ENCODE assay signal across 8 mouse cellular contexts in genomic region chr12:76710351-76711100, GRCm38 (mm10). TPM values are rescaled to one million over a fixed set of nuclear protein-coding genes. Genes with fewer than 3 reads are reported as not detected.
DNase-seq lines count a peak whose midpoint lies in the region; ATAC-seq and TF ChIP-seq lines count a peak whose summit lies in the region.

Sptb (minus strand) TSS chr12:76710547.

- DNase-seq in brain, embryonic 14.5 days (ENCODE audit: low read depth): peak; percentile 81
- no peak for DNase-seq in liver, adult 2 months (ENCODE audit: extremely low read depth, low read depth, low spot score)
- DNase-seq in spleen, postnatal 36 days (ENCODE audit: low spot score in 2 of 2): peak; percentile 5 to 15

- peak within 1 kb of the TSS; percentile 93 for H3K4me3 ChIP-seq in E14TG2a.4 (replicated peaks; ENCODE audit: low read length)
- H3K4me3 ChIP-seq in heart, embryonic 11.5 days (ENCODE audit: low read depth, low read length): peak within 1 kb of the TSS; percentile 69
- peak within 1 kb of the TSS; percentile 67 for H3K4me3 ChIP-seq in kidney, embryonic 14.5 days (ENCODE audit: low read length)
- peak within 1 kb of the TSS; percentile 97 for H3K4me3 ChIP-seq in liver, adult 2 months (ENCODE audit: insufficient read depth, low read depth, low read length)
- H3K4me3 ChIP-seq in midbrain, embryonic 16.5 days (ENCODE audit: low read depth, low read length): peak within 1 kb of the TSS; percentile 83

- H3K27ac ChIP-seq in heart, embryonic 11.5 days (ENCODE audit: low read depth, low read length): peak within 1 kb of the TSS; percentile 84
- H3K27ac ChIP-seq in kidney, embryonic 14.5 days (ENCODE audit: low read depth, low read length): no peak within 1 kb of the TSS
- no peak within 1 kb of the TSS for H3K27ac ChIP-seq in liver, adult 2 months (replicated peaks; ENCODE audit: insufficient read depth, low read depth, low read length)
- peak within 1 kb of the TSS; percentile 59; the same call in 1 of the 2 replicates for H3K27ac ChIP-seq in midbrain, embryonic 16.5 days (ENCODE audit: low read length)

- H3K36me3 ChIP-seq in E14TG2a.4 (ENCODE audit: insufficient read depth, low read length): no peaks in the 10 kb centered on the region
- H3K36me3 ChIP-seq in heart, embryonic 11.5 days (ENCODE audit: control insufficient read depth, insufficient read depth, low read length): no peaks in the 10 kb centered on the region
- H3K36me3 ChIP-seq in kidney, embryonic 14.5 days (ENCODE audit: control insufficient read depth, insufficient read depth, low read length): no peaks in the 10 kb centered on the region
- no peaks in the 10 kb centered on the region for H3K36me3 ChIP-seq in liver, adult 2 months (ENCODE audit: control insufficient read depth, insufficient read depth, low read length)
- H3K36me3 ChIP-seq in midbrain, embryonic 16.5 days (ENCODE audit: control insufficient read depth, insufficient read depth, low read length): no peaks in the 10 kb centered on the region

- peak within 1 kb of the TSS; percentile 82 for H3K4me2 ChIP-seq in heart, embryonic 11.5 days
- H3K4me2 ChIP-seq in kidney, embryonic 14.5 days (replicated peaks; ENCODE audit: low read depth, low read length): peak within 1 kb of the TSS; percentile 100
- H3K4me2 ChIP-seq in midbrain, embryonic 16.5 days (ENCODE audit: low read length): peak within 1 kb of the TSS; percentile 99

- H3K4me1 ChIP-seq in E14TG2a.4 (replicated peaks; ENCODE audit: low read depth, low read length): peaks cover 15% of the 10 kb centered on the region
- H3K4me1 ChIP-seq in heart, embryonic 11.5 days (ENCODE audit: control insufficient read depth, insufficient read depth, low read length): peaks cover 7% of the 10 kb centered on the region; the same call in 1 of the 2 replicates
- peaks cover 8% of the 10 kb centered on the region for H3K4me1 ChIP-seq in kidney, embryonic 14.5 days (ENCODE audit: control insufficient read depth, insufficient read depth, low read length)
- H3K4me1 ChIP-seq in liver, adult 2 months (ENCODE audit: control insufficient read depth, insufficient read depth, low read length): peaks cover 3% of the 10 kb centered on the region; the same call in 1 of the 2 replicates
- peaks cover 19% of the 10 kb centered on the region for H3K4me1 ChIP-seq in midbrain, embryonic 16.5 days (ENCODE audit: control insufficient read depth, insufficient read depth, low read length)

- no peak for TF ChIP-seq POLR2A in brain, embryonic 14.5 days (IDR thresholded peaks at IDR 0.05; ENCODE audit: borderline replicate concordance, extremely low read depth, insufficient read depth, insufficient read length, poor library complexity, severe bottlenecking)
- TF ChIP-seq POLR2A in liver, adult 2 months (IDR thresholded peaks at IDR 0.05; ENCODE audit: extremely low read depth, insufficient read depth, low read length): no peak

- ATAC-seq in erythroblast, adult 5-6 weeks (replicated peaks; ENCODE audit: low FRiP score, poor library complexity, severe bottlenecking): peak; percentile 43
- ATAC-seq in heart, embryonic 11.5 days (replicated peaks; ENCODE audit: insufficient number of reproducible peaks, low FRiP score, low TSS enrichment): peak; percentile 71
- peak; percentile 83 for ATAC-seq in kidney, embryonic 14.5 days (ENCODE audit: low FRiP score, low TSS enrichment)
- ATAC-seq in midbrain, embryonic 16.5 days: peak; percentile 85

- H3K9ac ChIP-seq in heart, embryonic 11.5 days (ENCODE audit: low read depth, low read length): peak within 1 kb of the TSS; percentile 83
- peak within 1 kb of the TSS; percentile 61 for H3K9ac ChIP-seq in kidney, embryonic 14.5 days (ENCODE audit: low read depth, low read length)
- peak within 1 kb of the TSS; percentile 79 for H3K9ac ChIP-seq in liver, adult 2 months (ENCODE audit: low read depth, low read length)
- peak within 1 kb of the TSS; percentile 86 for H3K9ac ChIP-seq in midbrain, embryonic 16.5 days (ENCODE audit: low read depth, low read length)

- no peaks in the 10 kb centered on the region for H3K9me3 ChIP-seq in E14TG2a.4 (ENCODE audit: low read length)
- H3K9me3 ChIP-seq in heart, embryonic 11.5 days (replicated peaks; ENCODE audit: control insufficient read depth, low read length): no peaks in the 10 kb centered on the region
- H3K9me3 ChIP-seq in kidney, embryonic 14.5 days (ENCODE audit: control insufficient read depth, low read length): no peaks in the 10 kb centered on the region
- no peaks in the 10 kb centered on the region for H3K9me3 ChIP-seq in midbrain, embryonic 16.5 days (replicated peaks; ENCODE audit: control insufficient read depth, low read length, poor library complexity, severe bottlenecking)

- TF ChIP-seq CTCF in E14TG2a.4 (conservative IDR thresholded peaks at IDR 0.05; ENCODE audit: low read length): no peak
- TF ChIP-seq CTCF in brain, embryonic 14.5 days (IDR thresholded peaks at IDR 0.05; ENCODE audit: borderline replicate concordance, extremely low read depth, insufficient read depth, insufficient read length): no peak
- TF ChIP-seq CTCF in liver, adult 2 months (IDR thresholded peaks at IDR 0.05; ENCODE audit: low read depth, low read length): no peak

- H3K27me3 ChIP-seq in E14TG2a.4 (ENCODE audit: insufficient read depth, low read length): peaks cover 55% of the 10 kb centered on the region
- peaks cover 31% of the 10 kb centered on the region for H3K27me3 ChIP-seq in heart, embryonic 11.5 days (ENCODE audit: control insufficient read depth, insufficient read depth, low read length)
- peaks cover 48% of the 10 kb centered on the region for H3K27me3 ChIP-seq in kidney, embryonic 14.5 days (ENCODE audit: control insufficient read depth, insufficient read depth, low read length)
- H3K27me3 ChIP-seq in liver, adult 2 months (ENCODE audit: control insufficient read depth, insufficient read depth, low read length): peaks cover 18% of the 10 kb centered on the region
- peaks cover 16% of the 10 kb centered on the region for H3K27me3 ChIP-seq in midbrain, embryonic 16.5 days (ENCODE audit: control insufficient read depth, insufficient read depth, low read depth, low read length)

- no peaks in the 10 kb centered on the region for H3K79me2 ChIP-seq in liver, adult 2 months (ENCODE audit: control insufficient read depth, insufficient read depth, low read length)

- under 1% methylated on average over 40 of the region's 40 CpGs for WGBS in heart, embryonic 11.5 days (ENCODE audit: insufficient replicate concordance)
- WGBS in kidney, embryonic 14.5 days: under 1% methylated on average over 40 of the region's 40 CpGs
- WGBS in liver, adult 2 months: 2% methylated on average over 40 of the region's 40 CpGs
- WGBS in midbrain, embryonic 16.5 days: under 1% methylated on average over 40 of the region's 40 CpGs

RNA-seq across cellular contexts. Expression of gene Sptb, which starts in this region (rescaled TPM):
- 1.8 and 8.4 TPM in 2 replicates for polyA plus RNA-seq in brain, embryonic 14.5 days (2012; rRNA removed)
- 261 and 284 TPM in 2 replicates for total RNA-seq in erythroblast, adult 5-6 weeks (2015; ENCODE audit: low replicate concordance)
- total RNA-seq in erythroblast, adult 5-6 weeks (2017; ENCODE audit: low replicate concordance): 799 and 1,028 TPM in 2 replicates
- polyA plus RNA-seq in heart, embryonic 11.5 days (2014; fragmentation: Nextera tagmentation; extraction: Ambion mirVana): 15.7 and 17.0 TPM in 2 replicates
- polyA plus RNA-seq in kidney, embryonic 14.5 days (2014; fragmentation: Nextera tagmentation; extraction: Ambion mirVana): 0.40 and 1.0 TPM in 2 replicates
- total RNA-seq in liver, adult 2 months (2014; rRNA removed): 0.46 and 0.54 TPM in 2 replicates
- polyA plus RNA-seq in liver, adult 2 months (2012; rRNA removed): 0.31 and 0.43 TPM in 2 replicates
- 4.1 and 5.1 TPM in 2 replicates for polyA plus RNA-seq in midbrain, embryonic 16.5 days (2015; fragmentation: Nextera tagmentation; extraction: Ambion mirVana)

Comparison
In these comparisons a context has a peak if more than half of its experiments do, and no peak if none do; other contexts are left out.
1. RNA of gene Sptb (total RNA-seq): 261 to 1,028 TPM in erythroblast, adult 5-6 weeks; 0.46 to 0.54 TPM in liver, adult 2 months; every median in the first group is over 100 times any median in the second.
2. H3K27ac ChIP-seq: peak in heart, embryonic 11.5 days (single experiment) and midbrain, embryonic 16.5 days (single experiment); none in kidney, embryonic 14.5 days (single experiment) and liver, adult 2 months (single experiment).
3. Peak in every context shown above with its lines, with median percentiles within 50 percentile points of each other: H3K4me3 ChIP-seq, ATAC-seq, H3K4me2 ChIP-seq and H3K9ac ChIP-seq.